14 mouse cellular contexts compared by ENCODE assay signal in genomic region chr2:127313878-127314277, GRCm38 (mm10). TPM values are rescaled to one million over a fixed set of nuclear protein-coding genes. Genes with fewer than 3 reads are reported as not detected.
A peak's percentile ranks its signal among the peaks of the same experiment; 100 is the strongest.
DNase-seq lines count a peak whose midpoint lies in the region; ATAC-seq and TF ChIP-seq lines count a peak whose summit lies in the region.
"Had no signal": no experiment of that assay in that cellular context is flagged by ENCODE, and none has a peak within 500 bp of the region (broad histone marks: within the 10 kb centered on the region; RNA-seq: fewer than 3 reads in every experiment).

No protein-coding gene starts in this region.

- H3K9me3 ChIP-seq in hindbrain, embryonic 10.5 days, result no peaks in the 10 kb centered on the region
- H3K9me3 ChIP-seq in hindbrain, embryonic 12.5 days (replicated peaks), result no peaks in the 10 kb centered on the region
- H3K9me3 ChIP-seq in lung, postnatal 0 days (ENCODE audit: low read length), result no peaks in the 10 kb centered on the region
- no peaks in the 10 kb centered on the region for H3K9me3 ChIP-seq in stomach, embryonic 15.5 days
- H3K9me3 ChIP-seq: hindbrain, embryonic 15.5 days had no signal

- DNase-seq in hindbrain, embryonic 10.5 days (ENCODE audit: low spot score), result no peak
- peak; percentile 31 for DNase-seq in lung, postnatal 0 days (ENCODE audit: low spot score)
- DNase-seq in lung, postnatal 36 days, result no peak
- DNase-seq in T-cell, adult 2 months (ENCODE audit: low spot score), result no peak
- no peak for DNase-seq in cerebellum, postnatal 36 days
- DNase-seq: adrenal gland, postnatal 36 days had no signal

- 46% methylated on average over 4 of the region's 4 CpGs for WGBS in hindbrain, embryonic 10.5 days
- WGBS in hindbrain, embryonic 12.5 days, result 62% methylated on average over 4 of the region's 4 CpGs
- WGBS in lung, postnatal 0 days, result 59% methylated on average over 4 of the region's 4 CpGs
- WGBS in stomach, embryonic 15.5 days, result 67% methylated on average over 4 of the region's 4 CpGs

- ATAC-seq in hindbrain, embryonic 12.5 days (ENCODE audit: low FRiP score), result no peak
- peak; percentile 72 for ATAC-seq in lung, postnatal 0 days
- ATAC-seq in common myeloid progenitor, adult 5-6 weeks (replicated peaks; ENCODE audit: low read depth, poor library complexity, severe bottlenecking), result peak; percentile 27; the same call in 1 of the 2 replicates
- peak; percentile 22; the same call in 1 of the 2 replicates for ATAC-seq in stomach, embryonic 15.5 days (ENCODE audit: insufficient read depth, low FRiP score, low read depth)

- H3K27me3 ChIP-seq in hindbrain, embryonic 10.5 days (ENCODE audit: insufficient read depth, poor library complexity, severe bottlenecking), result no peaks in the 10 kb centered on the region
- H3K27me3 ChIP-seq in hindbrain, embryonic 12.5 days, result no peaks in the 10 kb centered on the region
- H3K27me3 ChIP-seq in lung, postnatal 0 days (replicated peaks; ENCODE audit: insufficient read depth, low read length), result no peaks in the 10 kb centered on the region
- H3K27me3 ChIP-seq in stomach, embryonic 15.5 days (replicated peaks), result no peaks in the 10 kb centered on the region
- H3K27me3 ChIP-seq: hindbrain, embryonic 15.5 days had no signal

- H3K27ac ChIP-seq in hindbrain, embryonic 10.5 days, result peak overlapping the region; percentile 50; the same call in 1 of the 2 replicates
- H3K27ac ChIP-seq in hindbrain, embryonic 12.5 days, result no peak overlapping the region
- no peak overlapping the region for H3K27ac ChIP-seq in lung, postnatal 0 days (ENCODE audit: low read length)
- no peak overlapping the region for H3K27ac ChIP-seq in stomach, embryonic 15.5 days
- H3K27ac ChIP-seq: hindbrain, embryonic 15.5 days had no signal

- no peak overlapping the region for H3K4me2 ChIP-seq in hindbrain, embryonic 12.5 days (replicated peaks)
- no peak overlapping the region for H3K4me2 ChIP-seq in lung, postnatal 0 days (replicated peaks; ENCODE audit: low read depth, low read length)
- no peak overlapping the region for H3K4me2 ChIP-seq in stomach, embryonic 15.5 days
- H3K4me2 ChIP-seq: hindbrain, embryonic 15.5 days had no signal

- H3K9ac ChIP-seq in hindbrain, embryonic 12.5 days, result no peak overlapping the region
- H3K9ac ChIP-seq in lung, postnatal 0 days (replicated peaks; ENCODE audit: low read depth), result no peak overlapping the region
- H3K9ac ChIP-seq in stomach, embryonic 15.5 days, result no peak overlapping the region
- H3K9ac ChIP-seq: hindbrain, embryonic 15.5 days had no signal

- no peak overlapping the region for H3K4me3 ChIP-seq in hindbrain, embryonic 10.5 days
- H3K4me3 ChIP-seq in hindbrain, embryonic 12.5 days, result no peak overlapping the region
- H3K4me3 ChIP-seq in lung, postnatal 0 days (ENCODE audit: low read depth, low read length), result no peak overlapping the region
- no peak overlapping the region for H3K4me3 ChIP-seq in stomach, embryonic 15.5 days (replicated peaks)
- H3K4me3 ChIP-seq: hindbrain, embryonic 15.5 days had no signal

- H3K36me3 ChIP-seq in hindbrain, embryonic 10.5 days, result no peaks in the 10 kb centered on the region
- H3K36me3 ChIP-seq in hindbrain, embryonic 12.5 days, result no peaks in the 10 kb centered on the region
- H3K36me3 ChIP-seq in lung, postnatal 0 days (ENCODE audit: insufficient read depth, low read length), result no peaks in the 10 kb centered on the region
- H3K36me3 ChIP-seq in stomach, embryonic 15.5 days, result no peaks in the 10 kb centered on the region
- H3K36me3 ChIP-seq: hindbrain, embryonic 15.5 days had no signal

- TF ChIP-seq EP300 in lung, postnatal 0 days (IDR thresholded peaks at IDR 0.05), result 0 out of 2 replicates have a peak, but pooled peaks have one; percentile 15

- TF ChIP-seq CTCF in lung, postnatal 0 days (IDR thresholded peaks at IDR 0.05), result peak; percentile 54

- peaks cover 10% of the 10 kb centered on the region; the same call in 1 of the 2 replicates for H3K4me1 ChIP-seq in hindbrain, embryonic 10.5 days (replicated peaks)
- H3K4me1 ChIP-seq in hindbrain, embryonic 12.5 days, result no peaks in the 10 kb centered on the region
- H3K4me1 ChIP-seq in lung, postnatal 0 days (ENCODE audit: insufficient read depth, low read depth, low read length), result no peaks in the 10 kb centered on the region
- no peaks in the 10 kb centered on the region for H3K4me1 ChIP-seq in stomach, embryonic 15.5 days
- H3K4me1 ChIP-seq: hindbrain, embryonic 15.5 days had no signal

RNA-seq across cellular contexts. Expression of gene Dusp2, which starts 22.1 kb away (rescaled TPM):
- polyA plus RNA-seq in hindbrain, embryonic 10.5 days (2016; fragmentation: Nextera tagmentation; extraction: Ambion mirVana), result 5.2 and 5.7 TPM in 2 replicates
- polyA plus RNA-seq in hindbrain, embryonic 12.5 days (2016; fragmentation: Nextera tagmentation; extraction: Ambion mirVana), result 5.5 and 6.9 TPM in 2 replicates
- 3.6 and 4.3 TPM in 2 replicates for polyA plus RNA-seq in lung, postnatal 0 days (2015; fragmentation: Nextera tagmentation; extraction: Ambion mirVana)
- 144 and 157 TPM in 2 replicates for total RNA-seq in common myeloid progenitor, adult 5-6 weeks (2017)
- 4.5 and 6.4 TPM in 2 replicates for polyA plus RNA-seq in stomach, embryonic 15.5 days (2015; fragmentation: Nextera tagmentation; extraction: Ambion mirVana)

RNA-seq across cellular contexts. Expression of gene Astl, which starts 24.6 kb away (rescaled TPM):
- polyA plus RNA-seq in hindbrain, embryonic 10.5 days (2016; fragmentation: Nextera tagmentation; extraction: Ambion mirVana), result not detected in 2 replicates
- not detected in 2 replicates for polyA plus RNA-seq in hindbrain, embryonic 12.5 days (2016; fragmentation: Nextera tagmentation; extraction: Ambion mirVana)
- not detected in 2 replicates for polyA plus RNA-seq in lung, postnatal 0 days (2015; fragmentation: Nextera tagmentation; extraction: Ambion mirVana)
- total RNA-seq in common myeloid progenitor, adult 5-6 weeks (2017), result not detected in 2 replicates
- polyA plus RNA-seq in stomach, embryonic 15.5 days (2015; fragmentation: Nextera tagmentation; extraction: Ambion mirVana), result not detected in 2 replicates
- total RNA-seq: adrenal gland, postnatal 36 days; left cerebral cortex, adult 18-20 months; megakaryocyte-erythroid progenitor cell, adult 5-6 weeks had no signal
- polyA plus RNA-seq: frontal cortex, adult 2 months; hindbrain, embryonic 15.5 days had no signal

RNA-seq across cellular contexts. Expression of gene Stard7, which starts 43.9 kb away (rescaled TPM):
- polyA plus RNA-seq in hindbrain, embryonic 10.5 days (2016; fragmentation: Nextera tagmentation; extraction: Ambion mirVana), result 73.6 and 78.7 TPM in 2 replicates
- polyA plus RNA-seq in hindbrain, embryonic 12.5 days (2016; fragmentation: Nextera tagmentation; extraction: Ambion mirVana), result 86.0 and 86.9 TPM in 2 replicates
- polyA plus RNA-seq in lung, postnatal 0 days (2015; fragmentation: Nextera tagmentation; extraction: Ambion mirVana), result 34.2 and 37.9 TPM in 2 replicates
- 166 and 172 TPM in 2 replicates for total RNA-seq in common myeloid progenitor, adult 5-6 weeks (2017)
- polyA plus RNA-seq in stomach, embryonic 15.5 days (2015; fragmentation: Nextera tagmentation; extraction: Ambion mirVana), result 73.7 and 81.4 TPM in 2 replicates

RNA-seq across cellular contexts. Expression of gene Adra2b, which starts 49.1 kb away (rescaled TPM):
- 2.3 and 3.0 TPM in 2 replicates for polyA plus RNA-seq in hindbrain, embryonic 10.5 days (2016; fragmentation: Nextera tagmentation; extraction: Ambion mirVana)
- 2.4 and 2.6 TPM in 2 replicates for polyA plus RNA-seq in hindbrain, embryonic 12.5 days (2016; fragmentation: Nextera tagmentation; extraction: Ambion mirVana)
- polyA plus RNA-seq in lung, postnatal 0 days (2015; fragmentation: Nextera tagmentation; extraction: Ambion mirVana), result 0.10 and 0.30 TPM in 2 replicates
- total RNA-seq in common myeloid progenitor, adult 5-6 weeks (2017), result 0.14 TPM in 1 of 2 replicates, not detected in the other
- 2.6 and 3.2 TPM in 2 replicates for polyA plus RNA-seq in stomach, embryonic 15.5 days (2015; fragmentation: Nextera tagmentation; extraction: Ambion mirVana)
- total RNA-seq: megakaryocyte-erythroid progenitor cell, adult 5-6 weeks; neutrophil, adult 5-6 weeks had no signal
